Mouse (Mus musculus) liver, adult (tissue): ENCODE results near the gene Zscan26.

Experiments used
- GATA4 ChIP-seq: IDR thresholded peaks from 2 replicates; pipeline ENCODE4 v1.6.1; 2014; ENCODE audit warnings: mild to moderate bottlenecking, low read length; ENCODE audit not compliant: insufficient replicate concordance

The Zscan26 gene

DNA sequence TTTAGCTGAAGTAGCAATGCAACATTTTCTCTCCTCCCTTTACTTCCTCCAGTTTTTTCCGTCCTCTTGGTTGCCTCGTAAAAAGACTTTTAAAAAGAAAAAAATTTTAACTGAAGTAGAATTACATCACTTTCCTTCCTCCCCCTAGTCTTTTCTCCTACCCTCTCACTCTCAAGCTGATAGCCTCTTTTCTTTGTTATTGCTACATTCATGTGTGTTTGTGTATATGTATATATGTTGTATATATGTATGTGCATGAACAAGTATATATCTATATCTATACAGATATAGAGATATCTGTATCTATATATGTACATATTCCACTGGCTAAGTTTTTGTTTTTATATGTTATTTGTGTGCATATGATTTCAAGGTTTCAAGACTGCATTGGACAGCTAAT lies 50.7 kb downstream of the Zscan26 start:
- TF ChIP-seq GATA4, result no peak

GRCm38 (mm10) chr13:21402287-21402846 lies 51.2 kb downstream of the Zscan26 start, which contains the start of gene Zkscan3:
Zkscan3 (minus strand) TSS chr13:21402755.
- no peak for TF ChIP-seq GATA4

DNA sequence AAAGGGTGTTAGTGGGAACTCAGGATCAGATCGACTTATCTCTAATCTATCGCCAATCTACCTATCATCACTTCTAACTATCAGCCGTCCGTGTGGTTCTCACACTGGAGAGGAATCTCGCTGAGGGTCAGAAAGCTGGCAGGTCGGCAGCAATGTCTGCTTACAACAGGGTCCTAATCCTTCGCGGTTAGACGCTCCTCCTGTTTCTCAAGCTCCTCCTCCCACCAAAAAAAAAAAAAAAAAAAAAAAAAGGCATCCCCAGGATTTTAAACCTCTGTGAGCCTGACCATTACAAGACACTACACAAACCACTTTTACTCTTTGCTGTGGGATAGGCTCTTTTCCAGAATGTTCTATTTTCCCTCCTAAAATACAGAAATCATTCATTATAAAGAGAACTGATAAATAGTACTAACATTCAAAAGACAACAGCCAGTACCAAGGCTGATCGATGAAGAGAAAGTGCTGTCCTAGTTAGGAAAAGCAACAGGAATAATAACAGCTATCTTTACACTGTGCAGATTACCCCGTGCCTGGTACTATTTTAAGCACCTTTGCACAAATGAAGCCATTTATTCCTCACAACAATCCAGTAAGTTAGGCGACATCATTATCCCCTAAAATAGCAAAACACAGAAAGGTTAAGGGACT lies 51.8 kb downstream of the Zscan26 start:
- TF ChIP-seq GATA4, result no peak

DNA sequence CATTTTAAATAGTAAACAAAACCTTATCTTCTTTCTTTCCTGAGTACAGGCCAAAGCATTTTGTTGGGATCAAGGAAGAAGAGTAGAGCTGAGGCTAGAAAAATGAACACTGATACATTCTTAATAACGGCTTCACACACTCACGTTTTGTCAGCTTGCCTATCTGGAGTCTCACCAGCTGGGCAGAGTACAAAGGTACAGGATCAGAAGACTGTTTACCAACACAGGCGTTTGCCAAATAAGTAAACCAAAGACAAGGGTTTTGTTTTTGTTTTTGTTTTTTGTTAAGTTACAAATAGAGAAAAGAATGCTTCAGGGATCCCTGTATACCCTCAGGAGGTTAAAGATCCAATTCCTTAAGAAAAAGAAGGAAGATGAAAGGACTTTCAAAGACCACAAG lies 52.4 kb downstream of the Zscan26 start:
- TF ChIP-seq GATA4, result no peak

DNA sequence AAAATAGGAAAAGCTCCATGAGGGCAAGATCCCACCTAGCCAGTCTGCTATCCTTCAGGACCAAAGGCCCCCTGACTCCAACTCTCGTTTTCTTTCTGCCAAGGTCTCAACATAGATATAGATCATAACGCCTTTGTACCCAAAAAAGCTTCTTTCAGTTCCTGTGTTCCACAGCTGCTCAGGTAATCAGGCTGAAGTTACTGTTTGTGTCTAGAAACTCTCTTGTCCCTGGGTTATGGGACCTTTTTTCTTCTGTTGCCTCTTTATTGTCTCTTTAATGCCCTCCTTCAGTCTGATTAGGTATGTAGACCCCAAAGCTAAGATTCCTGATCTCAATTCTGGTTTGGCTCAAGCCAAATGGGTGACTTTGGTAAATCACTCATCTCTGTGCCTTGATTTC lies 56.0 kb downstream of the Zscan26 start:
- TF ChIP-seq GATA4, result no peak

DNA sequence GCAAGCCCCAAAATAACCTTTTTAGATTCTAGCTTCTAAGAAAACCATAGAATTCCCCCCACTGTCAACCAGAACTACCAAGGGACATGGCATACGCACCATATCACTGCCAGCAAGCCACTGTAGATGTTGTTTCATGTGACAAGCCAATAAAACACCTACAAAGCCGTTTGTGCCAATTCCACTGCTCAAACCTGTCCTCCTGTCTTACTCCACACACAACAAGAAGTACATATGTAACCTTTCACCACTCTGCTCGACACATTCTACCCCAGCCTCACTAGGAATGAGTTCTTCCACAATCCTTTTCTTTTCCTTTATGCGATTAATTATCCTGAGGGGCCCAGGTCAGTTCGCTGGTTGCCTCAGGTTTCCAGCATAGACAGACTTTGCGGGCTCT lies 57.9 kb downstream of the Zscan26 start:
- TF ChIP-seq GATA4, result no peak

DNA sequence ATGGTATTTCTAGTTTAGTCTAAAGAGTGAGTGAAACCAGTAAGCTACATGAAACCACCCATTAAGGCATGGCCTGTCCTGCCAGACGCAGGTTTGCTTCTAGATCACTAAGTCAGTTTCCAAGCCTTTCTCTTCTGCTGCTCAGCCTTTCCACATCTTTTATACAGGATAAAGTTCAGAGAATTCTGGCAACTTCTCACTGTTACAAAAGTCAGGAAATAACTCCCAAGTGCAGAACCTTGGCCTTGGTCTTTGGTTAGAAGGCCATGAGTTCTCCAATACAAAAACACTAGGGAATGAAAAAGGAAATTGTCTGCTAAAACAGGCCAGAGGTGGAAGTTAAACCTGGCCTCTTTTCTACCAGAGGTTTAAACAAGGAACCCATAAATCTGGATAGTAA lies 58.3 kb downstream of the Zscan26 start:
- TF ChIP-seq GATA4, result no peak
